In genomic region chr9:18291571-18292429, GRCm38 (mm10) we compare ENCODE assay signal across 8 mouse cellular contexts. TPM values are rescaled to one million over a fixed set of nuclear protein-coding genes. Genes with fewer than 3 reads are reported as not detected.
A peak's percentile ranks its signal among the peaks of the same experiment; 100 is the strongest.
DNase-seq lines count a peak whose midpoint lies in the region; ATAC-seq lines count a peak whose summit lies in the region.

Chordc1 (plus strand) TSS chr9:18292125.

- H3K4me2 ChIP-seq in hindbrain, embryonic 15.5 days: peak within 1 kb of the TSS; percentile 95

- peaks cover 18% of the 10 kb centered on the region for H3K4me1 ChIP-seq in hindbrain, embryonic 15.5 days (replicated peaks)

- peak within 1 kb of the TSS; percentile 93 for H3K9ac ChIP-seq in hindbrain, embryonic 15.5 days

- H3K27me3 ChIP-seq in hindbrain, embryonic 15.5 days: 0 out of 2 replicates have a peak, but pooled peaks cover 3% of the 10 kb centered on the region

- H3K4me3 ChIP-seq in hindbrain, embryonic 15.5 days: peak within 1 kb of the TSS; percentile 78

- ATAC-seq in hindbrain, embryonic 15.5 days (ENCODE audit: low FRiP score, low read depth): peak; percentile 99

- WGBS in hindbrain, embryonic 15.5 days: 3% methylated on average over 49 of the region's 49 CpGs

- peak; percentile 93 for DNase-seq in T-cell, adult 2 months (ENCODE audit: low spot score)
- DNase-seq in cerebellum, postnatal 36 days: peak; percentile 96 to 97
- DNase-seq in frontal cortex, postnatal 36 days (ENCODE audit: low spot score in 2 of 2): peak; percentile 97
- peak; percentile 93 for DNase-seq in left cerebral cortex, adult 11 months (ENCODE audit: low spot score)
- DNase-seq in lung, postnatal 4 days: peak; percentile 94 to 96
- peak; percentile 96 for DNase-seq in retina, postnatal 7 days (ENCODE audit: low read depth, low spot score)
- peak; percentile 90 for DNase-seq in urinary bladder, adult 2 months (ENCODE audit: low spot score)

- H3K9me3 ChIP-seq in hindbrain, embryonic 15.5 days: no peaks in the 10 kb centered on the region

- peak within 1 kb of the TSS; percentile 86 for H3K27ac ChIP-seq in hindbrain, embryonic 15.5 days (replicated peaks)

- no peaks in the 10 kb centered on the region; the same call in 1 of the 2 replicates for H3K36me3 ChIP-seq in hindbrain, embryonic 15.5 days

RNA-seq across cellular contexts. Expression of gene Chordc1, which starts in this region (rescaled TPM):
- 122 and 130 TPM in 2 replicates for polyA plus RNA-seq in hindbrain, embryonic 15.5 days (2015; fragmentation: Nextera tagmentation; extraction: Ambion mirVana)
- polyA plus RNA-seq in urinary bladder, adult 2 months (2012; rRNA removed): 29.7 and 32.8 TPM in 2 replicates

Comparison
In these comparisons a context has a peak if more than half of its experiments do, and no peak if none do; other contexts are left out.
1. Peak in every context shown above with its lines: DNase-seq, ATAC-seq, H3K4me3 ChIP-seq and H3K27ac ChIP-seq.